Mouse (Mus musculus) lung, postnatal 14 days (tissue): ENCODE measurements at regions not wholly inside any gene's neighbourhood (a gene's known extent, or its start where the extent isn't known, plus 50 kb on each side); places are given as distances from the start of the nearest gene placed in this dataset.

Experiments
- DNase-seq: peaks from one replicate; pipeline ENCODE4 v3.0.0; 2021

DNA sequence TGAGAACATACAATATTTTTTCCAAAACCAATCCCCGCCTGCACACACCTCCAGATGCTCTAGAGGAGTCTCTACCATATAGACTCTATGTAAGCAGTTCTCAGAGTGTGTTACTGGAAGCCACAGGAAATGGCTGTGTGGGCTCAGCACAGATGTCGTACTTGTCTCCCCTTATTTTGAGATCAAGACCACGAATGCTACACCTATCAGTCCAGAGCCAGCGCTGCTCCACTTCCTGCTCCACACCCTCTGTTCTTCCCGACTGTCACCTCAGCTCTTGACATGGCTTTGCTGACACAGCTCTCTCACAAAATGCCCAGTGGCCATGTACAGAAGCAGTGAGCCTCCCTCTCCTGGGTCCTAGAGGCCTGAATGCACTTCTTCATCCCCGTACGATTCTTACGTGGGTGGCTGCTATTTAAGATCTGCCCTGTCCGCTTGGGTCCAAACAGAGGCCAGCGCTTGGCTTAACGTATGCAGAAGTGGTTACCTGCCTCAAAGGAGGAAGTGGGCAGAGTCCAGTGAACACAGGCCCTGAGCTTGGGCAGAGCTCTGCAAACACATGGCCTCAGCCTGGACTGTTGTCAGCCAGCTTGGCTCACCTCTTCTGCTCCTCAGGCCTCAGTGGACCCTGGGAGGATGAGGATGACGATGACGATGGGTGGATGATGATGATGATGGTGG, 80.5 kb upstream of the Msx2 start:
- no peak for DNase-seq

GRCm38 (mm10) chr13:53548396-53548795, 75.5 kb upstream of the Msx2 start:
- peak; percentile 13 for DNase-seq

DNA sequence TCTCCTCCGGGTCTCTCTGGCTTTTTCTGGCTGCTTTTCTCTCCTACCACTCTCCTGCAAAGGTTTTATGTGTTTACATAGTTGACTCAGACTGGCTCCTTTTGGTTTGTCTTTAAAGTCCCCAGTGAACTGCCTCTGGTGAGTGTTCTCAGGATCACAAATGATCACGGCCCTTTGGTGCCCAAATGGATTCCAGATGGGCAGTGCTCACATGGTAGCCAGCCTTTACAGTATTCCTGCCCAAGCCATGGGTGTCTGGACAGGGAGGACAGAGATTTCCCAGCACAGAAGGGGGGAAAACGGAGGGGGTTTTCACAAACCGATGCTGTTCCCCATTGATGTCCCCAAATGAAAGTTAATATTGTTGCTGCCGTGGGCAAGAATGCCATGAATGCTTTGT, 70.4 kb upstream of the Msx2 start:
- DNase-seq: no peak

DNA sequence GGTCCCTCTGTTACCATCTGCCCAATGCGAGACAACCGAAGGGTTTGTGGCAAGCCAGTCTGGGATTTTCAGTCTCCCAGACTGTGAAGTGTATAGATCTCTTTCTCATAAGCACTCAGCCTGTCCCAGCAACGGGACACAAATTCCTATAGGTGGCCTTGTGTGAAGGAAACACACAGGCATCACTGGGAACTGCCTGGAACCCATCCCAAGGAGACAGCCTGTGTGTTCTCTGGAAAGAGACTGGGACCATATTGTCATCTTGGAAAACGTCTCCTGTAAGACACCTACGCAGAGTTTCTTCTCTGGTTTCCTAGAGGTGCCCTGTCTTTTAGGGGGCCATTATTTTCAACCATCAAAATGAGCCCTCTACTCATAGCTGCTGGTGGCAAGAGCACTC, 66.9 kb upstream of the Msx2 start:
- DNase-seq: no peak

DNA sequence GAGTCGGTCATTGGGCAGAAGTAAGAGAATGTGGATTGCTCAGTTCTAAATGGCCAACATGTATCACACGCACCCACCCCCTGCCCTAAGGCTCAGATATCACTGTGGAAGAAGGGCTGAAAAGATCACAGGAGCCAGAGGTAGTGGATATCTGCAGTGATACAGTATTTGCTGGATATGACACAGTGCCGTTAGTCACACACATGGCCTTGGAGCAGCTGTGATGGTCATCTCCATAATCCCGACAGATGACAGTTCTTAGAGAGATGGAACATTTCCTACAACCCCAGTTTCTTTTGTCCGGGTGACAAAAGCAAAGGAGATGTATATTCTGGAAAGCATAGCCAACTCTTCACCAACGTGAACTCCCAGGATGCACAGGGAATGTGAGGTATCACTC, 65.1 kb upstream of the Msx2 start:
- no peak for DNase-seq

DNA sequence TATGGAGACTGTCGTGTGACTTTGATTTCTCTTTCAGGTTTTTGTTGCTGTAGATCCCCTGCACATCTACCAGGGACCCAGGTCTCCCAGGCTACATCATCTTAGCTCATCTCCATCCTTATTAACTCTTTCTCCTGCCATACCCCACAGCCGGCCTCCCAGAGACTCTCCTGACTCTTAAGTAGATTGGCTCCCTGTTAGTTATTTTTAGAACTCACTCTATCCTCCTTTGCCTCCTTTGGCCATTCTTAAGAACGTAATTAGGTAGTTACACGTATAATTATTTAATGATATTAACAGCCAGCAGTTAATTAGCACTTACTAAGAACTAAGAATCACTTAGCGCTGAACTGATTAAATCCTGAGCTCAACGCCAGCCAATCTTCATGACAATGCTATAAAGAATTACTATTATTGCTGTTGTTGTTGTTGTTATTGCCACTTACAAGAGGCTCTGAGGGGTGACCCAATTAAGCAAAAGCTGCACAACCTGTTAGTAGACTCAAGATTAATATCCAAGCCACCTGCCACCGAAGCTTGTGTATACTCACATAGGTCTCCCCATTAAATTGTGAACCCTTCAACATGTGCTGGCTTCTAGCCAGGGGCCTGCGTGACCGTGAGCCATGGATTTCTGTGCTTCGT, 63.0 kb upstream of the Msx2 start:
- no peak for DNase-seq

DNA sequence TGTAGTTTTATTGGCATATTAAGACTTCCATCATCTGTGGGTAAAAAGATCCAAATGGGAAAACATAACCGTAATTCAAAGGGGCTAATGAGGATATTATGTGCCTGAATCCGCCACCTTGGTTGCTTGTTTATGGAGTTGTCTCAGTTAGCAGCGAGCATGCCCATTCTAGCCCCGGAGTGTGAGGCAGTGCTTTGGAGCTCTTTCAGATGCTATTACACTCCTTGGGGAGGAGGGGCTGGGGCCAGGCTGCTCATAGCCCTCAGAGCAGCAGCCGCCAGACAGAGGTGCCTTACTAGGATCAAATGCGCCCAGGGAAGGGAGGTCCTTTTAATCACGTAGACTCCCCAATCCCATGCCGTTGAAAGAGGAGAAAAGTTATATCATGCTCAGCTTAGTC, 60.9 kb upstream of the Msx2 start:
- no peak for DNase-seq

DNA sequence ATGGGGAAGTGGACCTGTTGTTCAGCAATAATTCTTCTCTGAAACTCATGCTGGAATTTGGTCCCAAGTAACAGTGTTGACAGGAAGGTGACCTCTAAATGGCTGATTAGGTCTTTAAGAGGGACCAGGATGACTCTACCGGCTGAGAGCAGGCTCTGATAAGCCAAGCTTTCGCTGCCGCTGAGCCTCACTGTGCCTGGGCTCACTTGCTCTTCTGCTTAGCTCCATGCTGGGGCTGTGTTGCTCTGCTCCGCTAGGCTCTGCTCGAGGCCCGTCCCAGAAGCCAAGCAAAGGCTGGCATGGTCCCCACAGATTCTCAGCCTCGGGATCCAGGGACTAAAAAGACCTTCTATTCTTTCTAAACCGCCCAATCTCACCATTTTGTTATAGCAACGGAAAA, 54.0 kb upstream of the Msx2 start:
- no peak for DNase-seq

DNA sequence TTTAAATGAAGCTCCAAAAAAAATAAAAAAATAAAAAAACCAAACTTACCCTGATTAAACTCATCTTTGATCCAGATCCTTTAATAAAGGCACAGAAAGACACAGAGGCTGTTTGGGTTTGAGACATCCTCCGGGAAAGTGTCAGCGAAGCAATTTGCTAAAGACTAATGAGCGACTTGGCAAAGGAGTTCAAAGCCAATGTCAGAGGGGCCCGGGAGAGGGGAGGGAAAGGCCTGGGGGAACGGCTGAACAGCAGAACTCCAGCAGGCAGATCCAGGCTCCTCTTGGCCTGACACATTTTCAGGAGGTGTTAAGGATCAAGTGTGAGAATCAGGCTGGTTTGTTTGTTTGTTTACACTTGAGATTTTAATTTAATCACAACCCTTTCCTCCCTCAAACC, 49.9 kb upstream of the Msx2 start:
- no peak for DNase-seq
